Mouse (Mus musculus) lung, embryonic 16.5 days (tissue): ENCODE data around the gene Wipf2. TPM values are rescaled to one million over a fixed set of nuclear protein-coding genes. Genes with fewer than 3 reads are reported as not detected.
"Not testable (repeated sequence)": the region's sequence is repeated elsewhere in the genome, so short reads cannot be mapped to it uniquely, and the experiment has no call there.

Experiments used
- ATAC-seq: fragments of 200-750 bp; cut with Nextera tagmentation; 2 replicates; pipeline ENCODE4 v1.8.0; 2017; ENCODE audit warnings: low read depth, mild to moderate bottlenecking, moderate library complexity
- H3K27ac ChIP-seq: fragments of 300-500 bp; sonication (generic); 2 replicates; pipeline ENCODE4 v1.5.1; 2014; ENCODE audit warnings: mild to moderate bottlenecking, control low read depth, low read length
- H3K27me3 ChIP-seq: fragments of 300-500 bp; sonication (generic); 2 replicates; pipeline ENCODE4 v1.6.1; 2014; ENCODE audit warnings: low read depth, low read length, mixed read lengths; ENCODE audit not compliant: control insufficient read depth, insufficient read depth
- H3K36me3 ChIP-seq: fragments of 300-500 bp; sonication (generic); 2 replicates; pipeline ENCODE4 v1.6.1; 2014; ENCODE audit warnings: low read length; ENCODE audit not compliant: control insufficient read depth, insufficient read depth
- H3K4me1 ChIP-seq: fragments of 300-500 bp; sonication (generic); replicated peaks from 2 replicates; pipeline ENCODE4 v1.6.1; 2014; ENCODE audit warnings: low read length, mixed read lengths; ENCODE audit not compliant: control insufficient read depth, insufficient read depth
- H3K4me2 ChIP-seq: fragments of 300-500 bp; sonication (generic); 2 replicates; pipeline ENCODE4 v1.6.1; 2014; ENCODE audit warnings: low read depth, low read length, control low read depth
- H3K4me3 ChIP-seq: fragments of 300-500 bp; sonication (generic); 2 replicates; pipeline ENCODE4 v1.5.1; 2014; ENCODE audit warnings: mild to moderate bottlenecking, low read length, control low read depth
- H3K9ac ChIP-seq: fragments of 300-500 bp; sonication (generic); 2 replicates; pipeline ENCODE4 v1.6.1; 2014; ENCODE audit warnings: low read length, control low read depth
- H3K9me3 ChIP-seq: fragments of 300-500 bp; sonication (generic); 2 replicates; pipeline ENCODE4 v1.6.1; 2016; ENCODE audit warnings: low read length; ENCODE audit not compliant: control insufficient read depth
- WGBS: fragments of 180-500 bp; shearing (Covaris S2); extraction: QIAGEN DNeasy Blood & Tissue Kit; methylation state at CpG from one replicate; pipeline ENCODE4 v1.1.7; 2014; 5-methylcytosine and 5-hydroxymethylcytosine counted together
- polyA plus RNA-seq: library from polyadenylated mRNA; unstranded; fragments of >200 nt; fragmentation: Nextera tagmentation; extraction: Ambion mirVana; gene quantifications from 2 replicates; pipeline ENCODE4 v1.2.1, GENCODE M21; 2015

Gene Wipf2
- polyA plus RNA-seq, 1 experiment from 2014 or later: 4.6 TPM

DNA sequence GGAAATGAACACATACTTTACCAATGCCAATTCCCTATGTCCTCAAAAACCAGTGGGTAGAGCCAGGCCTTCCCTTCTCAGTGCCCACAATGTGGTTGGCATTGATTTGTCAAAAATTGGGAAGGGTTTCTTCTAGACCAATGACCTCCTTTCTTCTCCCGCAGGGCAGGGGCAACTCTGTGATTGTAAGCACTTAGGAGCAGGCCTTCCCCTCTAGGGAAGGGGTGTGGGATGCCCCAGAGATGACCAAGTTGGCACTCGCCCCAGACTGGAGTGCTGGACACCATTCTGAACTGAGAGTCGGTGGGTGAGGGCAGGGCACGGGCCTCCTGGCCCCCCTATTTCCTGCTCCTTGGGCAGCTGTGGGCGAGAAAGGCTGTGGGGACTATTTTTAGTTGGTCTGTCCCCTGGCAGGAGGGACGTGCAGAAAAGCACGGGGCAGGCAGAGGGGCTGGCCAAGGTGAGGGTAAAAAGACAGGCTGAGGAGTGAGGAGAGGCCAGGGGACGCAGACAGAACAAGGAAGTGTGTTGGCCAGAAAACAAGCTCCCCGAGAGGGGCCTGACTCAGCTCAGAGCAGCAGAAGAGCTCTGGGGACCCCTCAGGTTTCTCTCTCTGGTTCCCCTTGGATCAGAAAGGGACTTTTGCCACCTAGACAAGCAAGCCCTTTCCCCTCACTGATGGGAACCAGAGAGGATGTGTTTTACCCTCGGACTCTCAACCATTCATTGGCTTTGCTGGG is 67.5 kb downstream of the Wipf2 start:
- H3K9ac ChIP-seq: peak overlapping the region; percentile 82
- 13% methylated on average over 10 of the region's 10 CpGs for WGBS

GRCm38 (mm10) chr11:98931513-98932292 is 68.3 kb downstream of the Wipf2 start:
- peak overlapping the region; percentile 95 for H3K27ac ChIP-seq
- no peaks in the 10 kb centered on the region for H3K27me3 ChIP-seq
- peaks cover 77% of the 10 kb centered on the region for H3K4me1 ChIP-seq
- H3K9ac ChIP-seq: peak overlapping the region; percentile 46
- no peaks in the 10 kb centered on the region for H3K36me3 ChIP-seq
- peak overlapping the region; percentile 61; the same call in 1 of the 2 replicates for H3K4me2 ChIP-seq
- ATAC-seq: peak; percentile 23
- no peaks in the 10 kb centered on the region for H3K9me3 ChIP-seq
- 24% methylated on average over 7 of the region's 7 CpGs for WGBS
- H3K4me3 ChIP-seq: no peak overlapping the region

More for the DNA sequence above, 67.5 kb downstream of the Wipf2 start:
- H3K4me2 ChIP-seq: peak overlapping the region; percentile 61
- H3K27ac ChIP-seq: peak overlapping the region; percentile 95
- no peaks in the 10 kb centered on the region for H3K9me3 ChIP-seq
- no peaks in the 10 kb centered on the region for H3K36me3 ChIP-seq
- H3K4me3 ChIP-seq: no peak overlapping the region
- H3K27me3 ChIP-seq: no peaks in the 10 kb centered on the region
- ATAC-seq: peak; percentile 42
- peaks cover 79% of the 10 kb centered on the region for H3K4me1 ChIP-seq

DNA sequence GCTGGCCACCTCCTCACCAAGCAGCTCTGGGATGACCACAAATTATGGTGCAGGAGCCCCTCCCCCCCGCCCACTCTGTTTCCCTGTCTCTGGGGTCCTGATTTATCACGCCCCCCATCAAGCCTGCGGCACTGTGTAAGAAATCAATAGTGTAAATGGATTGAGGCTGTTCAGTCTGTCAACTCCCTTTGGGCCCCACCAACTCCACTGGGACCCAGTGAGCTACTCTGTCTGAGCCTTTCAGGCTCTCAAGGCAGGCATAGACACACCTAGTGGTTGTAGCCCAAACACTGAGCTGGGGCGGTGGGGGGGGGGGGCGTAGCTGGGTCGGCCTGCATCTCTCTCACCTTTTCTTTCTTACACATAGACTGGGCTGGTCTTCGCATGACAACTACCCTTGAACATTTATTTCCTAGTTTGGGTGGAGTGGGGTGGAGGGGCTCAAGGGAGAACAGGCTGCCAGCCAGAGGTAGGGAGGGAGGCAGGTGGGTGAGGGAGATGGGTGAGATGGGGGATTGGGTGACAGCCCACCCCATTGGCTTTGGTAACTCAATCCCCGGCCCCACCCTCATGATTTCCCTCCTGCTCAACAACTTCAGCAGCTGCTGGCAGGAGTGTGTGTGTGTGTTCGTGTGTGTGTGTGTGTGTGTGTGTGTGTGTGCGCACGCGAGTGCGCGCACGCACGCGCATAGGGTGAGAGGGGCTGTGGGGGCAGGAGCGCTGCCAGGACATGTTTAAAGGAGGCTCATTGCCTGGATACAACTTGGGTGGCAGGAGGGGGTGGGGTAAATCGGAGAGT is 69.1 kb downstream of the Wipf2 start:
- peak overlapping the region; percentile 34; the same call in 1 of the 2 replicates for H3K9ac ChIP-seq
- 15% methylated on average over 19 of the region's 19 CpGs for whole genome bisulfite sequencing
- H3K27ac ChIP-seq: peak overlapping the region; percentile 95
- peaks cover 76% of the 10 kb centered on the region for H3K4me1 ChIP-seq
- H3K4me2 ChIP-seq: peak overlapping the region; percentile 31
- no peak overlapping the region for H3K4me3 ChIP-seq
- no peaks in the 10 kb centered on the region for H3K9me3 ChIP-seq
- H3K36me3 ChIP-seq: no peaks in the 10 kb centered on the region
- ATAC-seq: no peak
- no peaks in the 10 kb centered on the region for H3K27me3 ChIP-seq

- Histone ChIP-seq H3K9ac (0 out of 2 replicates have a peak overlapping the region, but pooled peaks have one; percentile 34), H3K4me2 (peak overlapping the region; percentile 31; the same call in 1 of the 2 replicates), H3K9me3 (no peaks in the 10 kb centered on the region), H3K27me3 (no peaks in the 10 kb centered on the region), H3K27ac (peak overlapping the region; percentile 95), H3K36me3 (no peaks in the 10 kb centered on the region), H3K4me3 (no peak overlapping the region), H3K4me1 (peaks cover 74% of the 10 kb centered on the region)
- ATAC-seq: no peak
- WGBS: 20% methylated on average over 9 of the region's 9 CpGs
These were observed 69.7 kb downstream of the Wipf2 start for GRCm38 (mm10) chr11:98933151-98933550.

DNA sequence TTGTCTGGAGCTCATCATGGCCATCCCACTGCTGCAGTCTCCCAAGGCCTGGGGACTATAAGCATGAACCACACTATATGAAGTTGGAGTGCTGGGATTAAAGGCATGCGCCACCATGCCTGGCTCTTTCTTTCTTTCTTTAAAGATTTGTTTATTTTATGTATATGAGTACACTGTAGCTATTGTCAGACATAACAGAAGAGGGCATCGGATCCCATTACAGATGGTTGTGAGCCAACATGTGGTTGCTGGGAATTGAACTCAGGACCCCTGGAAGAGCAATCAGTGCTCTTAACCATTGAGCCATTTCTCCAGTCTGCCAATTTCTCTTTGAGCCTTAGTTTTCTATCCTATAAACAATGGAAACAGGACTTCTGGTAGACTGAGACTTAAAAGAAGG is 70.4 kb downstream of the Wipf2 start:
- H3K9me3 ChIP-seq, ATAC-seq, H3K27me3 ChIP-seq, H3K4me2 ChIP-seq, H3K9ac ChIP-seq, H3K4me3 ChIP-seq, H3K27ac ChIP-seq, H3K36me3 ChIP-seq: not testable (repeated sequence)
- 71% methylated on average over 2 of the region's 2 CpGs for WGBS
- peaks cover 73% of the 10 kb centered on the region for H3K4me1 ChIP-seq

DNA sequence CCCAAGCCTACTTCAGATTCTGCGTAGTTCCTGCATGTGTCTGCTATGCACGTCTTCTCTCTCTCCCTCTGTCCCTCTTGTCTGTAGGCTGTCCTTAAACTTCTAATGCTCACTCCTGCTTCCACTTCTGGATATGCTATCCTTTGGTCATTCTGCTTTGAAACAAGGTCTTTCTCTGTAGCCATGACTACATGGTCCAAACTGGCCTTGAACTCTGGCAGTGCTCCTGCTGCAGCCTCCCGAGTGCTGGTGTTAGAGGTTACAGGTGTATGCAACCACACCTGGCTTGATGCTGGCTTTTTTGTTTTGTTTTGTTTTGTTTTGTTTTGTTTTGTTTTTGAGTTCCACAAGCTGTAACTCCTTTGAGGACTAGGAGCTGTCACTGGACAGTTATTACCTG is 70.9 kb downstream of the Wipf2 start:
- no peak for ATAC-seq
- Histone ChIP-seq H3K4me3 (no peak overlapping the region), H3K4me1 (peaks cover 73% of the 10 kb centered on the region), H3K27ac (no peak overlapping the region), H3K36me3 (no peaks in the 10 kb centered on the region), H3K9me3 (no peaks in the 10 kb centered on the region), H3K27me3 (no peaks in the 10 kb centered on the region), H3K9ac (no peak overlapping the region), H3K4me2 (no peak overlapping the region)
- WGBS: 90% methylated on average over 3 of the region's 3 CpGs

GRCm38 (mm10) chr11:98935123-98935522 is 71.7 kb downstream of the Wipf2 start:
- no peak overlapping the region for H3K4me2 ChIP-seq
- H3K9ac ChIP-seq: no peak overlapping the region
- H3K27ac ChIP-seq: no peak overlapping the region
- H3K27me3 ChIP-seq: no peaks in the 10 kb centered on the region
- no peak for ATAC-seq
- no peaks in the 10 kb centered on the region for H3K36me3 ChIP-seq
- no peak overlapping the region for H3K4me3 ChIP-seq
- no peaks in the 10 kb centered on the region for H3K9me3 ChIP-seq
- H3K4me1 ChIP-seq: peaks cover 73% of the 10 kb centered on the region
- WGBS: 76% methylated on average over 3 of the region's 3 CpGs

- 5% methylated on average over 29 of the region's 29 CpGs for WGBS
- peak overlapping the region; percentile 95 for H3K27ac ChIP-seq
These were observed 72.7 kb downstream of the Wipf2 start for GRCm38 (mm10) chr11:98936170-98936569.

More at GRCm38 (mm10) chr11:98936170-98936569, 72.7 kb downstream of the Wipf2 start:
- H3K4me3 ChIP-seq: peak overlapping the region; percentile 72
- peaks cover 73% of the 10 kb centered on the region for H3K4me1 ChIP-seq
- ATAC-seq: peak; percentile 60
- no peaks in the 10 kb centered on the region for H3K9me3 ChIP-seq
- H3K9ac ChIP-seq: peak overlapping the region; percentile 65
- no peaks in the 10 kb centered on the region for H3K27me3 ChIP-seq
- peak overlapping the region; percentile 83 for H3K4me2 ChIP-seq
- no peaks in the 10 kb centered on the region for H3K36me3 ChIP-seq
